Mouse (Mus musculus) intestine, embryonic 15.5 days (tissue): Measurements from ENCODE around the gene C9orf72. TPM values are rescaled to one million over a fixed set of nuclear protein-coding genes. Genes with fewer than 3 reads are reported as not detected.

Experiments
- ATAC-seq: fragments of 200-750 bp; cut with Nextera tagmentation; 2 replicates; pipeline ENCODE4 v1.8.0; 2017; ENCODE audit warnings: moderate TSS enrichment, moderate library complexity
- H3K27ac ChIP-seq: fragments of 300-500 bp; sonication (generic); 2 replicates; pipeline ENCODE4 v1.5.1; 2015; ENCODE audit warnings: mild to moderate bottlenecking, inconsistent platforms
- H3K27me3 ChIP-seq: fragments of 300-500 bp; sonication (generic); replicated peaks from 2 replicates; pipeline ENCODE4 v1.6.1; 2015; ENCODE audit warnings: inconsistent platforms
- H3K36me3 ChIP-seq: fragments of 300-500 bp; sonication (generic); 2 replicates; pipeline ENCODE4 v1.6.1; 2015; ENCODE audit warnings: inconsistent platforms
- H3K4me1 ChIP-seq: fragments of 300-500 bp; sonication (generic); replicated peaks from 2 replicates; pipeline ENCODE4 v1.6.1; 2015; ENCODE audit warnings: inconsistent platforms
- H3K4me2 ChIP-seq: fragments of 300-500 bp; sonication (generic); replicated peaks from 2 replicates; pipeline ENCODE4 v1.6.1; 2015; ENCODE audit warnings: mild to moderate bottlenecking, inconsistent platforms
- H3K4me3 ChIP-seq: fragments of 300-500 bp; sonication (generic); replicated peaks from 2 replicates; pipeline ENCODE4 v1.5.1; 2015; ENCODE audit warnings: inconsistent platforms
- H3K9ac ChIP-seq: fragments of 300-500 bp; sonication (generic); 2 replicates; pipeline ENCODE4 v1.6.1; 2015; ENCODE audit warnings: inconsistent platforms
- H3K9me3 ChIP-seq: fragments of 300-500 bp; sonication (generic); 2 replicates; pipeline ENCODE4 v1.6.1; 2016; ENCODE audit warnings: inconsistent platforms
- WGBS: fragments of 180-500 bp; shearing (Covaris S2); methylation state at CpG from one replicate; pipeline ENCODE4 v1.1.7; 2015; 5-methylcytosine and 5-hydroxymethylcytosine counted together
- polyA plus RNA-seq: library from polyadenylated mRNA; unstranded; fragments of >200 nt; fragmentation: Nextera tagmentation; extraction: Ambion mirVana; gene quantifications from 2 replicates; pipeline ENCODE4 v1.2.1, GENCODE M21; 2015

C9orf72 gene
- polyA plus RNA-seq, 1 experiment from 2014 or later, result 11.7 TPM

DNA sequence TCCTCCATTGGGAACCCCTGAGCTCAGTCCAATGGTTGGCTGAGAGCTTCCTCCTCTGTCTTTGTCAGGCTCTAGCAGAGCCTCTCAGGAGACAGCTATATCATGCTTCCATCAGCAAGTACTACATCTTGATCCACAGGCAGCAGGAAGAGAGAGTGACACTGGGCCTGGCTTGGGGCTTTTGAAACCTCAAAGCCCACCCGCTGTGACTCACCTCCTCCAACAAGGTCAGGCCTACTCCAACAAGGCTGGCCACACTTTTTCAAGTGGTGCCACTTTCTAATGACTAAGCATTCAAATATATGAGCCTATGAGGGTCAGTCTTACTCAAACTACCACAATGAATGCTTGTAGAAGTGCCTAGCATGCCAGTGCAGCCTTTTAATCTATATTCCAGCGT lies 53.5 kb downstream of the C9orf72 start:
- Histone ChIP-seq H3K4me3 (no peak overlapping the region), H3K9ac (no peak overlapping the region), H3K36me3 (no peaks in the 10 kb centered on the region), H3K4me1 (peaks cover 8% of the 10 kb centered on the region; the same call in 1 of the 2 replicates), H3K27me3 (no peaks in the 10 kb centered on the region), H3K27ac (no peak overlapping the region), H3K9me3 (no peaks in the 10 kb centered on the region), H3K4me2 (no peak overlapping the region)
- 92% methylated on average over 2 of the region's 2 CpGs for WGBS
- no peak for ATAC-seq

DNA sequence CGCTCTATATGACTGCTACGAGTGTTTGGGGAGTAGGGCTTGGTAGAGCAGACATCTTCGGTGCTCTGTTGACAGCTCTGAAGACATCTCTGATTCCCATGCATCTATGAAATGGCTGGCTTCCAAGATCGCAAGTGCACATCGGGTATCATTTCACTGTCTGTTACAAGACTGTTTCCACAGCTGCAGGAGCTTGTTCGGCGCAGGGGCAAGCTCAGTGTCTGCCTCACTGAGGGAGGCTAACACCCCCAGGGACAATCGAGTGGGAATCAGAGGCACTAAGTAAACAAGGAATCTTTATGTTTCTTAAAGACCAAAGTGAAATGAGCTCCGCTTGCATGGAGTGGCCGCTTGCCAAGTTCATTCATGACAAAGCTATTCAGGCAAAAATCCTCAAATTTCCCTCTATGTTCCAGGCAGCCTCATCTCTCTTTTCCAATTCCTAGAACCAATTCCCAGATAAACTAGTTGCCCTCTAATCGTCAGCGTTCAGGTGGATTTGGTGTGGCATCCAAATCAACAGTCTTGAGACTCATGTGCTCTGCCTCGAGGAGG lies 56.3 kb downstream of the C9orf72 start:
- H3K27me3 ChIP-seq, result no peaks in the 10 kb centered on the region
- ATAC-seq, result no peak
- H3K36me3 ChIP-seq, result no peaks in the 10 kb centered on the region
- H3K9ac ChIP-seq, result no peak overlapping the region
- H3K4me3 ChIP-seq, result no peak overlapping the region
- H3K4me2 ChIP-seq, result no peak overlapping the region
- no peaks in the 10 kb centered on the region for H3K9me3 ChIP-seq
- H3K4me1 ChIP-seq, result peaks cover 8% of the 10 kb centered on the region
- no peak overlapping the region for H3K27ac ChIP-seq
- 44% methylated on average over 13 of the region's 13 CpGs for WGBS

DNA sequence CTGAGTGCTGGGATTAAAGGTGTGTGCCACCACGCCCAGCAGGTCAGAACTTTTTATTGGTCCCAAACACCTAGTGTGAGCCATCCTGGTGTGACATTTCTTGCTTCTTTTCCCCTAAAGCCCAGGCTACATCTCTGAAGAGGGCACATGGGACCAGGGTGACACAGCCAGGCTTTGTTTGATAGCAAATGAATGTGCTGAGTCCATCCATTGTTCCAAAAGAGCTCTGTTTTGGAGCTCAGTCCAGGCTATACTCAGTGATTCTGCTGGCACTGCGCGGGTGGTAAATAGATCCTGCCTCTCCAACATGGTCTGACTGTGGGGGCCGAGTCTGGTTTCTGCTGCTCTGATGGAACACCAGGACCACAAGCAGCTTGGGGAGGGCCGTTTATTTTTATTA lies 58.1 kb downstream of the C9orf72 start:
- Histone ChIP-seq H3K27me3 (no peaks in the 10 kb centered on the region), H3K4me3 (no peak overlapping the region), H3K4me2 (no peak overlapping the region), H3K4me1 (peaks cover 8% of the 10 kb centered on the region), H3K9me3 (no peaks in the 10 kb centered on the region), H3K36me3 (no peaks in the 10 kb centered on the region), H3K9ac (no peak overlapping the region), H3K27ac (no peak overlapping the region)
- no peak for ATAC-seq
- 65% methylated on average over 5 of the region's 5 CpGs for WGBS

GRCm38 (mm10) chr4:35165947-35166346 lies 60.0 kb downstream of the C9orf72 start:
- Histone ChIP-seq H3K9ac (no peak overlapping the region), H3K4me2 (no peak overlapping the region), H3K27ac (no peak overlapping the region), H3K27me3 (no peaks in the 10 kb centered on the region), H3K36me3 (no peaks in the 10 kb centered on the region), H3K9me3 (no peaks in the 10 kb centered on the region), H3K4me3 (no peak overlapping the region), H3K4me1 (peaks cover 8% of the 10 kb centered on the region)
- 53% methylated on average over 3 of the region's 3 CpGs for whole genome bisulfite sequencing
- ATAC-seq, result peak; percentile 87

GRCm38 (mm10) chr4:35165275-35165674 lies 60.7 kb downstream of the C9orf72 start:
- Histone ChIP-seq H3K27me3 (no peaks in the 10 kb centered on the region), H3K9me3 (no peaks in the 10 kb centered on the region), H3K4me3 (no peak overlapping the region), H3K9ac (no peak overlapping the region), H3K36me3 (no peaks in the 10 kb centered on the region), H3K27ac (no peak overlapping the region), H3K4me2 (no peak overlapping the region), H3K4me1 (peaks cover 8% of the 10 kb centered on the region)
- WGBS, result 67% methylated on average over 2 of the region's 2 CpGs
- no peak for ATAC-seq

- no peak overlapping the region for H3K27ac ChIP-seq
- no peak overlapping the region; the same call in 1 of the 2 replicates for H3K4me2 ChIP-seq
- H3K9me3 ChIP-seq, result no peaks in the 10 kb centered on the region
- H3K27me3 ChIP-seq, result no peaks in the 10 kb centered on the region
- H3K9ac ChIP-seq, result no peak overlapping the region
- H3K4me1 ChIP-seq, result peaks cover 4% of the 10 kb centered on the region; the same call in 1 of the 2 replicates
- ATAC-seq, result no peak
- no peaks in the 10 kb centered on the region for H3K36me3 ChIP-seq
- 63% methylated on average over 11 of the region's 11 CpGs for WGBS
- H3K4me3 ChIP-seq, result no peak overlapping the region
These were observed 68.2 kb downstream of the C9orf72 start for GRCm38 (mm10) chr4:35157815-35158214.

DNA sequence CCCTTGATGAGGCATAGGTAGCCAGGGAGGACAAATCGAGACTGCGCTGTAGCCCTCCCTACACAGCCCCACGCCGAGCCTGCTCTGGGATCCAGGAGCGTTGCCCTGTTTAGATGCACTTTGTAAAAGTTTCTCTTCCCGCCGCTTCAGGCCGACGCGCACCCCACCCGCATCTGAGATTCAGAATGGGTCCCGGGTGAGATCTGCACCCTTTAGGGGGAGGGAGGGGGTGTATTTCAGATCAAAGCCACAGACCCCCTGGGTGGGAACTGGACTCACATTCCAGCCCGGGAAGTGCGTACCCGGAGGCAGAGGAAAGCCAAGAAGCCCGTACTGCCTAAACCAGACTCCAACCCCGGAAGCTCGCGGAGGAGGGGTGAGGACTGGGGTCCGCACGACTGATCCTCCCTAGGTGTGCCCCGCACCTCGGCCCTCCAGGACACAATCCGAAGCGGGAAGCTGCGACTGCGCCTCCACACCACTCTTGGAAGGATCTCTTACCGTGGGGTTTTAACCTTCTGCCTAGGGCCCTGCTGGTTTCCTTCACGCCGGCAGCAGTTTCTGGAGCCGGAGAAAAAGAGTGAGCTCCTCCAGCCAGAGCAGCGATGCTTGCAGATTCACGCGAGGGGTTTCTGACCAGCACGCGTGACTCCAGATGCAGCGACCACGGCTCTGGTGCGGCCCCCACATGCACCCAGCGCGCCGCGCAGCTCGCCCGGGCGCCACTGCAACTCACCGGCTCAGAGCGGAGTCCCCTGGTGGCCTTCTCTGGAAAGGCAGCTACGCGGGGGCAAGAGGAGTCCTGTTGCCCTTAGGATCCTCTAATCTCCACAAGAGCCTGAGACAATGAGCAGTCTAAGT lies 69.0 kb downstream of the C9orf72 start, which contains the start of gene Mob3b:
Gene Mob3b (minus strand): TSS at position 734 of the 861 bp plus-strand sequence.
- no peaks in the 10 kb centered on the region for H3K36me3 ChIP-seq
- ATAC-seq, result peak; percentile 77
- H3K4me1 ChIP-seq, result peaks cover 4% of the 10 kb centered on the region; the same call in 1 of the 2 replicates
- peak within 1 kb of the TSS; percentile 63 for H3K4me3 ChIP-seq
- H3K27ac ChIP-seq, result peak within 1 kb of the TSS; percentile 95
- WGBS, result under 1% methylated on average over 50 of the region's 50 CpGs
- H3K9me3 ChIP-seq, result no peaks in the 10 kb centered on the region
- peak within 1 kb of the TSS; percentile 81 for H3K4me2 ChIP-seq
- no peaks in the 10 kb centered on the region for H3K27me3 ChIP-seq
- H3K9ac ChIP-seq, result peak within 1 kb of the TSS; percentile 74

DNA sequence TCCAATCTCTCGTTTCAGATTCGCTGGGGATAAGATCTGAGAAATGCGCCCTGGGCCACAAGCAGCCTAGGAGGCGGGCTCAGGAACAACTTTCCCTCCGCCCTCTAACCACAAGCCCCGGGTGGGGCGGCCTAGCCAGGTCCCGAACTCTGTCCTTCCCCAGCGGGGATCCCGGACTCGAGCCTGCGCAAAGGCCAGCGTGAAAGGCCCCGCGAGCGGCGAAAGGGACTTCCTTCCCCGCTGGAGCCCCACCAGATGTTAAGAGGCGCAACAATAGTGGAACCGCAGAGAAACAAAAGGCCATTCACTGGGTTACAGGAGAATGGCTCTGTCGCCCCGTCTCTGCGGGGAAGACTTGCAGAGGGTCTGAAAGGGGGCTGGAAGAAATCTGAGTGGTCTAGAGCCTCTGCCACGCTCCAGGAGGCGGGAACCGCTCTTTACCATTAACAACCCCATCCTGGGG lies 69.8 kb downstream of the C9orf72 start:
- Histone ChIP-seq H3K36me3 (no peaks in the 10 kb centered on the region), H3K9me3 (no peaks in the 10 kb centered on the region), H3K27ac (peak overlapping the region; percentile 95), H3K27me3 (no peaks in the 10 kb centered on the region), H3K4me3 (peak overlapping the region; percentile 63), H3K4me1 (peaks cover 4% of the 10 kb centered on the region; the same call in 1 of the 2 replicates), H3K9ac (peak overlapping the region; percentile 74), H3K4me2 (peak overlapping the region; percentile 81)
- WGBS, result 0% methylated on average over 26 of the region's 26 CpGs
- peak; percentile 81 for ATAC-seq

DNA sequence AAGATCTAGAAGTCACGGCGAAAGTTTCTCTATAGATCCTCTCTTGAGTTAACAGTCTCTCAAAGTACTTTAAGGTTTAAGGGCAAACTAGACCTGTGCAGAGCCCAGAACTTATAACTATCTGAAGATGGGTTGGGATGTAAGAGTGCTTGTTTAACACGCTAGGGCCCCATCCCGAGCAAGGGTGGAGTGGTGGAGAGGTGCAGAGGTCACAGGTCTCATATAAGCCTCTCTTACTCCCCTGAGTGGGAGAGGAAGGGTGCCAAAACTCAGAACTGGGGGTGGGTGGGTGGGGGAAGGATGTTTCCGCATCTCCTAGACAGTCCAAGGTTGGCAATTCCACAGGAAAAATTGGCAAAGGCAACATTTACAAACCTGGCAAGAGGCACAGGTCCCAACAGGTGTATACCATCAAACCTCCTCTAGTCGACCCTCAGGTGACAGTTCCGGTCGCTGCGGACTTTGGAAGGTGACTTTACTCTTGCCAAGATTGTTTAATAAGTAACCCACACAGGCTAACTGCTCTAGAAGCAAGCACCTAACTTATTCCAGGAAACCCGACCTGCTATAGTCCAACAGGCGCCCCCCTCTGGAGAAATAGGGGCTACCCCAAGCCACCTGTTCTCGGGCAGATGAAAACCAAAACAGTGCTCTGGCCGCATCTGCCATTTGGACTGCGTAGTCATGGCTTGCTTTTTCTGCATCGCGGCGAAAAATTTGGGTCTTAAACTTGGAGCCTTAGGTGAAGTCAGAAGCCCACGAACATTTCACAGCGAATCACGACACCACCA lies 70.6 kb downstream of the C9orf72 start:
- 16% methylated on average over 20 of the region's 20 CpGs for WGBS
- Histone ChIP-seq H3K36me3 (no peaks in the 10 kb centered on the region), H3K9me3 (no peaks in the 10 kb centered on the region), H3K27me3 (no peaks in the 10 kb centered on the region), H3K4me3 (peak overlapping the region; percentile 63), H3K27ac (peak overlapping the region; percentile 95), H3K9ac (peak overlapping the region; percentile 74), H3K4me2 (peak overlapping the region; percentile 81), H3K4me1 (peaks cover 4% of the 10 kb centered on the region; the same call in 1 of the 2 replicates)
- peak; percentile 84 for ATAC-seq

DNA sequence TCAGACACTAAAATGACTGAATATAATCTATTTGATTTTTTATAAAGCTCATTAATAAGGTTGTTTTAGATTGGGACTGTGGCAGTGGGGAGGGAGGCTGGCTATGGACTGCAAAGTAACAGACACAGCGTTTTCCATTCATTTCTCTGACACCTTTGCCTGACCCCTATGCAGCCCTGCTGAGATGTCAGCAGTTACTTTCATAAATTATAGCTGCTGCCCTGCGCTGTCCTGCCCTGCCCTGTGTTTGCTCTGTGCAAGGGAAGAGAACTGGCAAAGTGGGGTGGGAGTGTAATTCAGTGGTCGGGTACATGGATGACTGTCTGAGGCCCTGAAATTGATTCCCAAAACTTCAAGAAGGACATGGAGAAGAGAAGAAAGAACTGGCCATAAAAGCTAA lies 71.9 kb downstream of the C9orf72 start:
- ATAC-seq, result no peak
- H3K4me2 ChIP-seq, result no peak overlapping the region
- H3K27ac ChIP-seq, result no peak overlapping the region
- WGBS, result 31% methylated on average over 3 of the region's 3 CpGs
- peaks cover 4% of the 10 kb centered on the region; the same call in 1 of the 2 replicates for H3K4me1 ChIP-seq
- H3K36me3 ChIP-seq, result no peaks in the 10 kb centered on the region
- H3K27me3 ChIP-seq, result no peaks in the 10 kb centered on the region
- H3K9me3 ChIP-seq, result no peaks in the 10 kb centered on the region
- no peak overlapping the region for H3K9ac ChIP-seq
- no peak overlapping the region for H3K4me3 ChIP-seq

- Histone ChIP-seq H3K4me2 (no peak within 1 kb of the TSS), H3K36me3 (no peaks in the 10 kb centered on the region), H3K9me3 (no peaks in the 10 kb centered on the region), H3K27me3 (no peaks in the 10 kb centered on the region), H3K4me1 (no peaks in the 10 kb centered on the region), H3K9ac (no peak within 1 kb of the TSS), H3K4me3 (no peak within 1 kb of the TSS), H3K27ac (no peak within 1 kb of the TSS)
- WGBS, result 84% methylated on average over 4 of the region's 4 CpGs
- no peak for ATAC-seq
These were observed 74.2 kb downstream of the C9orf72 start, which contains the start of gene Ifnk for GRCm38 (mm10) chr4:35151756-35152155. Gene Ifnk (plus strand): TSS chr4:35152056.

DNA sequence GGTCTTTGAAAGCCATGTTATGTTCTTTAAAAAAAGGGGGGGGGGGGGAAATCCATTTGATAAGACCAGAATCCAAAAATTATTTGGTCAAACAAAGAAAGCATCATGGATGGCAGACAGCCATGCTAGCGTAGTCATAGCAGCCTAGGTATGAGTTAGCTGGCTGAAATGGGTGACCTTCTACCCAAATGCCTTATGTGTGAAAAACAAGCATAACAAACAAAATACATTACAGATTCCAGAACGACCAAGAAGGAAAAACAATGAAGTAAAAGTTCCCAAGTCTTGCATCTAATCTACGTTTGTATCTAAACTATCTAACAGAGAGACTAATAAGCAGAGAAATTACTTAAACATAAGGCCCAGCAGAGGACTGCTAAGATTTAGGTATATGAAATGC lies 75.3 kb downstream of the C9orf72 start:
- H3K9me3 ChIP-seq, result no peaks in the 10 kb centered on the region
- ATAC-seq, result no peak

More for the DNA sequence above, 75.3 kb downstream of the C9orf72 start:
- no peaks in the 10 kb centered on the region for H3K36me3 ChIP-seq
- no peak overlapping the region for H3K4me3 ChIP-seq
- H3K9ac ChIP-seq, result no peak overlapping the region
- no peak overlapping the region for H3K4me2 ChIP-seq
- no peak overlapping the region for H3K27ac ChIP-seq
- H3K27me3 ChIP-seq, result no peaks in the 10 kb centered on the region
- WGBS, result 75% methylated on average over 3 of the region's 3 CpGs
- no peaks in the 10 kb centered on the region; the same call in 1 of the 2 replicates for H3K4me1 ChIP-seq
